Mouse (Mus musculus) cerebellum, postnatal 4 days (tissue): ENCODE measurements at regions not wholly inside any gene's neighbourhood (a gene's known extent, or its start where the extent isn't known, plus 50 kb on each side); places are given as distances from the start of the nearest gene placed in this dataset.

Source experiments
- DNase-seq, 2 experiments: peaks; one replicate each; pipeline ENCODE4 v3.0.0; 2022; ENCODE audit warnings: low spot score in 2 of 2, mixed read lengths in 1 of 2

DNA sequence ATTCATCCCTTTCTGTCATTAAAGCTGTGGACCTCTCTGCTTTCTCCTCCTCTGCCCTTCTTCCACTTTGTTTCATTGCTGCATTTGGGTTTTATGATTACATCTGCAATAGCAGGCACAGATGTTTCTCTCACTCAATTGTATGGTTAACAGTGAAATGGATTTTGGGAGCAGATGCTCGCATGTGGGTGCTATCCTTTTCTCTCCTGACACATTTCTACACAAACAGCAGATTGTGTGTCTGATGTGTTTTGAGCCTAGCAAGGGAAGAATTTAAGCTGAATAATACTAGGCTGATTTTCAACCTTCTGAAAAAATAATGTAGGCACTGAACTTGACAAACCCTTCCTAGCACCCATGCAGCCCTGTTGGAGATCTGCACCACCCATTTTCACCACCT lies 56.9 kb upstream of the Ldoc1 start:
- no peak for DNase-seq

- peak in 1 of 2 experiments; percentile 5 for DNase-seq
These were observed 56.2 kb upstream of the Ldoc1 start for GRCm38 (mm10) chrX:61653077-61653476.
